Mouse (Mus musculus) kidney, postnatal 14 days (tissue): ENCODE results near the gene Ptpn14.
"Not testable (repeated sequence)": the region's sequence is repeated elsewhere in the genome, so short reads cannot be mapped to it uniquely, and the experiment has no call there.

Experiments
- DNase-seq: peaks from one replicate; pipeline ENCODE4 v3.0.0; 2022; ENCODE audit warnings: mixed read lengths

Ptpn14 gene

DNA sequence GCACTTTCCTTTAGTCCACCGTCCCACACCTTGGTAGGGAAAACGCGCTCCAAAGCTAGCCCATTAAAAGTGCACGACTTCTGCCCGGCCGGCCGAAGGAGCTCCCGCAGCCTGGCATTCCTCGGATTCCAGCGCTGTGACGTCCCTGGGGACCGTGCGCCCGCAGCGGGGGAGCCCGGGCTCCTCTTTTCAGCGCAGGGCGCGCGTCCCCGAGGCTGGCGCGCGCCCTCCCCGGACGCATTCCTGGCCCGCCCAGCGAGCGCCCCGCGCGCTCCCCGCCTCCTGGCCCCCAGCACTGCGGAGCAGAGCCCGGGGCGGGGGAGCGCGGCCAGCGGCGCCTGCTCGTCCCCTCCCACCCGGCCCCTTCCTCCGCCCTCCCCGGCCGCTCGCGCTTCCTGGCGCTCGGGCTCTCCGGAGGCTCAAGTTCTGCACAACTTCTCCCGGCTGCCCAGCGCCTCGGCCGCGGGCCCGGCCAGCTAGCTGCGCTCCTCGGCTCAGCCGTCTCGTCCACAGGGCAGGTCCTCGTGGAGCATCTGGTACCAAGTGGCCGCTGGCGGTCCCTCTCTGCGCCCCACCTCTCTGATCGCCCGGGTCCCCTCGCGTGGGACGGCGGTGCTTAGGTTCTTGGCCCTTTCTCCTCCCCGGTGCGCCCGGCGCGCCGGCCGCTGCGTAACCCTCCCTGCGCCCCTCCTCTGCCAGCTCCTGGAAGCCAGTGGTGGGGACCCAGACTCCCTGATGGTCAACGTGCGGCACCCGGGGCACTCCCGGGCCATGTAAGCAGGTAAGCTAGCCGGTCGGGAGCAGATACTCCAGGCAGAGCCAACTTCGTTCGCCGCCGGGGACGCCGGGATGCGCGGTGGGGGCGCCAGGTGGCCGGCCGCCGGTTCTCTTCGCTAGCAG lies at the start of gene Ptpn14:
Ptpn14 (plus strand) TSS at position 385 of the 900 bp plus-strand sequence.
- DNase-seq = peak; percentile 96

DNA sequence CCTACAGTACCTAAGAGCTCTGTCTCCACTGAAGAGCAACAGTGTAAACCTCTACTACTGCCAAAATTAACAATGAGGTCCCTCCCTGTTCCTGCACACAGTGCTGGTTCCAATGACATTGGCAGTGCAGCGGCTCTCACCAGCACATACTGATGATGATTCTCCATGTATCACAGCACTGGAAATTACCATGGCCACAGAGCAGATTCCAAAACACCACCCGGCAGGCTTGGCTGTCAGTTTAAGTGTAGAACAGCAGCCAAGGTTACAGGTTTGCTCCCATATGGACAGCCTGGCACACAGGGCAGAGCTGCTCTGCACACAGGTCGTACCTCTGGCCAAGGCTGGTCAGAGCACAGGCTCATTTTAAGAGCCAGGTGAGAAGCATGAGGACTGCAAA lies 48.5 kb upstream of the Ptpn14 start:
- no peak for DNase-seq

DNA sequence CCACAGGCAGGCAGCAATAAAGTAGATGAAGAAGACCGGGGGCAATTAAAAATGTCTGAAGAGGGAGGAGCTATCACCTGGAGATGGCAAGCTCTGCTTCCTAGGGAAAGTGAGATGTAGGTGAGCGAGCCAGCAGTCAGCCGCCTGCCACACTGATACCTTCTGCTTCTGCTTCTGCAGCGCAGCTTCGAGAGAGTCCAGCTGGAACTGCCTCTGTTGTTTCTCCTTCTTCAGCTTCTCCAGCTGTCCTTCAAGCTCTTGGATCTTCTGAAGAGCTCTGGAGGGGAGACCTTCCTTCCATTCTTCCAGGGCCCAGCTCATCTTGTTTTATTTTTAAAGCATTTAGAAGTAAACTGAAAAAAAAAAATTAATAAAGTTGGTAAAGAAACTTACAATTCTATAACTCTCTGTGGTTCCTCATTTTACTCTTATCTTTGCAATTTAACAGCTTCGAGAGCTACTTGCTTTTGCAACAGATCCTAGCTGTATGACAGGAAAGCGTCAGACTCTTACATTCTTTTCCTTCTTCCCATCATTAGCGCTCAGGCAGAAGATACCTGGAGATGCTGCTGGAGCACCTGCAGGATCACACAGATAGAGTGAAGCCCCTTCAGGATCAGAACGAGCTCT lies 43.2 kb upstream of the Ptpn14 start:
- no peak for DNase-seq

DNA sequence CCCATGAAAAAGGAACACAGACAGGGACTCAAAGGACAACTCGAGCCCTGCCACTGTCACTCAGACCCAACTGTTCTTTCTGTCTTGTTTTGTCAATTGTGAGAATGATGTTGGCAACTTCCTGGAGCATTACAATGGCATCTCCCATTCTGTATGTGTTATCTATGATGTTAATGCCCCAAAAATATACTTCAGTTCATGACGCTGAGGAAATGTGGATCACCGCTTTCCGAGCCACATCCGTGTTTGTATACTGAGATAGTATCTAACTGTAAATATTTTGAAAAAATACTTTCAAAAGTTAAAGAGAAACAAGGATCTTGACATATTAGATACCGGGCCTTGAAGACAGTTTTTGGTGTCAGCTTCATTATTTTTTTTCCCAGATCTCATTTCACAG lies 42.0 kb upstream of the Ptpn14 start:
- DNase-seq = no peak

DNA sequence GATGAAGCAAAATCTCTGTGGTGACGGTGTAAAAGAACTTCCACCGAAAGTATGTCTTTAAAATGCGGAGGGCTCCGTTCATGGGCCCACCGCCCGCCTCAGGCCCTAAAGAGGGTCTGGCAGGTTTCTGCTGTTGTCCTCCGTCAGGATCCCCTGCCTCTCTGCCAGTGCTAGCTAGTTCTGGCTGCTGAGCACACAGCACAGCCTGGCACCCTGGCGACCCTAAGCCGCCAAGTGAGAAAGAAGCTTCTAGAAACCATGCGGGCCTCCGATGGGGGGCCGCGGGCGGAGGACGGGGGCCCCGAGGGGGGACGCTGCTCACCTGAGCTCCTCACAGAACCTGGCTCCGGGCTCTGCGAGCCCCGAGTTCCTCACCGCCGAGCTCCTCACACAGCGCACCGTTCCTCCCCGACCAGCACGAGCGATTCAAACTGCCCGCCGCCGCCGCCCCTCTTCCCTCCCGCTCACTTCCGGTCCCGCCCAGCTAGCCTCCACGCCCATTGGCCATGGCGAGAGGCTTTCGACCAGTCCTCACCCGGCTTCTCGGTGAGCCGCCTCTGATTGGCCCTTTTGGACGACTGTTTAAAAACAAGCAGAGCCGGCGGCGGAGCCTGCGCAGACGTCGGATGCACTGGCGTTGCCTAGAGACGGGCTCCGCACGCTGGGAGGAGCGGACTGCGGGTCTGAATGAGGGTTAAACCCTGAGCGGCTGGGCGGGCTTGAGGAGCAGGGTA lies 40.2 kb upstream of the Ptpn14 start, which contains the start of gene Cenpf:
Cenpf (minus strand) TSS at position 433 of the 734 bp plus-strand sequence.
- peak; percentile 98 for DNase-seq

DNA sequence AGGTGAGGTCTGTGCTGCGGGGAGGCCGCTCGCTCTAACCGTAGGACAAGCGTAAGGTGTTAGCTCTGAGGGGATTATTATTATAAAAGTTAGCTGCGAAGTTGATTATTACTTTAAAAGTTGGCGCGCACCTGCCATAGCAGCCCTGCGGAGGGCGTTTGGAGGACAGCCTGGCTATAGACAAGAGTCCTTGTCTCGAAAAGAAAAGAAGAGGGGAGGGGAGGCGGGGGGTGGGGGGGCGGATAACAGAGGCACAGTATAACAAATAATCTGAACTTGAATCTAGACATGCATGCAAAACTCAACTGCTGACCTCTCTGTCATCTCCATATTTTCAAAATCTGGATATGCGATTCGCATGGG lies 39.7 kb upstream of the Ptpn14 start:
- no peak for DNase-seq

DNA sequence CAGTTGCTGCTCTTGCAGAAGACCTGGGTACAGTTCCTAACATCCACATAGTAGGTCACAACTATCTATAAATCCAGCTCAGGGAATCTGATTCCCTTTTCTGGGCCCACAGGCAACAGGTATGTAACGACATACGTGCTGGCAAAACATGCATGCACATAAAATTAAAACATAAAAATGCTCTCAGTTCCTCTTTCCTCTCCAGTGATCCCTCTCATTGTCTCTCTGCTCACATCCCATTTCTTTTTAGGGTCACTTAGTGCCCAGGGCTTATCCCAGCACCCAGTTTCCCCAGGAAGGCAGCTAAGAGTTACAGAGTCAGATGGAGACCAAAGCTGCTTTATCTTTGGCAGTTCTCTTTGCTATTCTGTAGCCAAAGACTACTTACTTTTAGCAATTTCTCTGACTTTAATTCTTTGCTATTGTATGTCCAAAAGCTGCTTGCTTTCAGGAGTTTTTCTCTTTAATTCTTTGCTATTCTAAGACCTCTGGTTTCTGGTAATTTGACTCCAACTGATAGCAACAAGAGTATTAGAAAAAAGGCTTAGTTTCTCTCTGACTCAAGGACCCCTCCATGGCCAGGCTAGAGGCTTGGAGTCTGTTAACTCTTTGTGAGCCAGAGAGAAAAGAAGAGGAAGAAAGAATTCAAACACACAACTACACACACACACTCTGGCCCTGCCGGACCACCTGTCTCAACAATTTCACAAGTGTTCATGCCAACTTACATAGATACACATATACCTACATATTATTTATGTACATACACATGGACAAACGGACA lies 38.8 kb upstream of the Ptpn14 start:
- DNase-seq = no peak

DNA sequence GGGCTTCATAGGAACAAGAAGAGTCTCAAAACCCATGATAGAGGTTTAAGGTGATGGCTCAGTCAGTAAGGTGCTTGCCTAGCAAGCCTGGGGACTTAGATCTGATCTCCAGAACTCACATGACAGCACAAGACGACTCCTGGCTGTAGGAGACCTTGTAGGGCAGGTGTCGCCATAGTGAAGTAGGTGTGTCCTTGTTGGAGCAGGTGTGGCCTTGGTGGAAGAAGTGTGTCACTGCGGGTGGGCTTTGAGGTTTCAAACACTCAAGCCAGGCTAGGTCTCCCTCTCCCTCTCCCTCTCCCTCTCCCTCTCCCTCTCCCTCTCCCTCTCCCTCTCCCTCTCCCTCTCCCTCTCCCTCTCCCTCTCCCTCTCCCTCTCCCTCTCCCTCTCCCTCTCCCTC lies 35.6 kb upstream of the Ptpn14 start:
- not testable (repeated sequence) for DNase-seq

DNA sequence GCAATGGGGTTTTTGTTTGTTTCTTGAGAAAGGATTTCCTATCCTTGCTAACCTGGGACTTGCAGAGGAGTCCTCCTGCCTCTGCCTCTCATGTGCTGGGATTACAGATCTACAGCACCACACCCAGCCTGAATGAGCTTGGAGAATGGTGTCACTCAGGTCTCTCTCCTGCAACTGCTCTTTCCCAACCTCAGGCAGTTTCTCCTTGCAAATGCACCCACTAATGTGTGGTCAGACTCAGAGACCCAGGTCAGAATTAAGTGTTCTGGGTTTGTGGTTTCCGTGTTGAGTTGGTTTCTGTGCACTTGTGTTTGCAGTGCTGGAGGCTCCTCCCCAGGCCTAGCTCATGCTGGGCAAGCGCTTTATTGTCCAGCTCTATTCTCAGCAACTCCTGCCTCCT lies 33.7 kb upstream of the Ptpn14 start:
- DNase-seq = no peak

DNA sequence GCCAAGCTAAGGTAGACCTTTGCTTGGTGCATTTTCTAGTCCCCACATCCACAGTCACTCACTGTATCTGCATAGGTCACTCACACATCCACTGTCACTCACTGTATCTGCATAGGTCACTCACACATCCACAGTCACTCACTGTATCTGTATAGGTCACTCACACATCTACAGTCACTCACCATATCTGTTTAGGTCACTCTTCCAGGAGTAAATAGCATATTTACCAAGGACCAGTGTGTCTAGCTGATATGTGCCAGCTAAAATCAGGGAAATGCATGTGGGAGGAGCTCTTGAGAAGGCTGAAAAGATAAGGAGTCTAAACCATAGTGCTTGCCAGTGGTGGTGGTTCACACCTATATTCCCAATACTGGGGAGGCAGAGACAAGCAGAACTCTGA lies 32.7 kb upstream of the Ptpn14 start:
- no peak for DNase-seq

DNA sequence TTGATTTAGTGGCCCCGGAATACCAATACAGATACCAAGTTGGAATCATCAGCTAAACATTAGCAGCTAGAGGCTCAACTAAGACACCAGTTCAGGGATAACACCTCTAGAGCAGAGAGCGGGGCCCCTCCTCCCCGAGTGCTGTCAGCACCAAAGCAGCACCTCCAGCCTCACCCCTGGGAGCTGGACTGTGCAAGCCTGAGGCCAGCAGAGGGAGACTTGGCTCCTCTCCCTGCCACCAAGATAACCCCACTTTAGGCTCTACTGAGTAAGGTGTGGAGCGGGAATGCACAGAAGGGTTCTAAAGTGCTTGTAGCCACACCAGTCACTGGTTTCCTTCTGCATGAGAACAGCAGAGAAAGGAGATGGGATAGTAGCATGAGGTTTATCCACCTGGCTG lies 29.7 kb upstream of the Ptpn14 start:
- no peak for DNase-seq

DNA sequence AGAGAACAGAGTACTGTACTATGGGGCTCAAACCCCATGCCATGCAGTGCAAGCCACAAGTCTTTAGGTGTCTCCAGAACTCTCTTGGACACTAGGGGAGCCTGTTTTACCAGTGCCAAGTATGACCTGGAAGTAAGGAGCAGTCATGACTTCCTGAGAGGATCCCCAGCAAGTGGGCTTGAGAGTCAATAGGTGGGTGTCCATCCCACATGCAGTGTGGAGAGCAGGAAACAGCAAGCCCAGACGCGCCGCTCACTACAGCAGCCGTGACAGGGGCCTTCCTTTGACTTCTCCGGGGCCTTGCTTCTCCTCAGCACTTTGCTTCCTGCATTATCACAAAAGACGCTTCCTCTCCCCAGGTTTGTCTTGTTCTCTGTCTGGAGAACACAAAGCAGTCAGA lies 27.9 kb upstream of the Ptpn14 start:
- peak; percentile 21 for DNase-seq

DNA sequence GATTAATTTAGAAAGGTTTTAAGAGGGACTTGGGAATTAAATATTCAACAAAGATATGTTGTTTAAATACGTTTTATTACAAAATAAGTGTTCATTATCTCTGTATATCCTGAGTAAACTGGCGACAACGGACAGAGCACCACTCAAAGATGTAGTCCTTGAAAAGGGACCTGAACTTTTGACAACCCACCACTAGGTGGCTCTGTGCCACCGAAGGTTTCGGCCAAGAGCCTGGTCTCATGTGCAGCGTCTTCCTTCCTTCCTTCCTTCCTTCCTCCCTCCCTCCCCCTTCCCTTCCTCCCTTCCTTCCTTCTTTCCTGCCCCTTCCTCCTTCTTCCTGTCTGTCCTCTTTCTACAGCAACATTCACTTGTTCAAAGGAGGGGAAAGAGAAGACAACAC lies 27.1 kb upstream of the Ptpn14 start:
- peak; percentile 77 for DNase-seq

DNA sequence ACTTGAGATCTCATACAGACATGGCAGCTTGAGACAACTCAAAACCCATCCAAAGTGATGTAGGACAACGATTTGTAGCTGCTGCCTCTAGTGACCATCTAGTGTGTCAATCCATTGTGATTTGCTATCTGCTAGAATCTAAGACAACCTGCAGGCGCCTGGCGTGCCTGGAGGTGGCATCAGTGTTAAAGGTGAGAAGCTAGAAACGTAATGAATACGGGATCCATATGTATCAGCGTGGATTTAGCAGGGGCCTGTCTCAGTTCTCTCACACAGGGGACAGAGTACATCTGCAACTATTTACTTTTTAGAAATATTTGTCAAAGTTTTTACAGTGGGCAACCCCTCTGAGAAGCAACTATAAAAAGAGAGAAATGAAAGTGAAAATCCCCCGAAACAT lies 24.9 kb upstream of the Ptpn14 start:
- peak; percentile 34 for DNase-seq

DNA sequence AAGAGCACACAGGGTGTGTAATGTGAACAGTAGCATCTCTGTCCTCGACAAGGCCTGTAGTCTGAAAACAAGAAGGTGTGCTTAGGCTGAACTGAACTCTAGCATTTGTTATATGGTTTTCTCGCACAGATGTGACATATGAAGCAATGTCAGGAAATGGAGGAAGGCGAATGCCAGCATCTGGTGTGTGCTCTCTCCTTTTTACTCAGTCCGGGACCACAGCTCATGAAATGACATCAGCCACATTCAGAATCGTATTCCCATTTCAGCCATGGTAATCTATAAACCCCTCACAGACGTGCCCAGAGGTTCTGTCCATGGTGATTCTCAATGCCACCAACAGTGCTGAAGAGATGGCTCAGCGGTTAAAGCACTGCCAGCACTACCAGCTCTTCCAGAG lies 24.5 kb upstream of the Ptpn14 start:
- DNase-seq = no peak

DNA sequence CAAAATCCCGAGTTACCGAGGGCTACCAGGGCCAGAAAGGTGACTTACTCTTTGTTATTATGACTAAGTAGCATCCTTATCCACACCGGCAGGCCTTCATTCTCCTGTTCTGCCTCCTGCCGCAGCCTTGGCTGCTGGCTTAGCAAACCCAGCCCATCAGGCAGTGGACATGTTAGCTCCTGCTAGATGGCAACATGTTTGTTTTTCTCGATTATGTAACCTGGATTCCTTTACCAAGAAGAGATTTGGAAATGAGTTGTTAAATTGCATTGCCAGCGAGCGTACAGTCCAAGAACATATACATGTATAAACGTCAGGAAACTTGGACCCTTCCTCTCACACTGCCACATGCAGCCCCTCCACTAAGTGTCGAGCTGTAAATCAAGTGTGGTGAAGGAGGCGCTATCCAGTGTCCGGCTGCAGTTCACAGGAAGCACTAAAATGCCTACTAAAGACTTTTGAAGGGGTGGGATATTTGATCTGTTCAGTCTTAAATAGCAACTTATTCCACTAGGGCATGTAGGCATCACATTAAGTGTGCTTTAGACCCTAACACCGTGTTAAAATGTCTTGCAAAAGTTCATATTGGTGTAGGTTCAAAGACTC lies 21.9 kb upstream of the Ptpn14 start:
- DNase-seq = no peak

DNA sequence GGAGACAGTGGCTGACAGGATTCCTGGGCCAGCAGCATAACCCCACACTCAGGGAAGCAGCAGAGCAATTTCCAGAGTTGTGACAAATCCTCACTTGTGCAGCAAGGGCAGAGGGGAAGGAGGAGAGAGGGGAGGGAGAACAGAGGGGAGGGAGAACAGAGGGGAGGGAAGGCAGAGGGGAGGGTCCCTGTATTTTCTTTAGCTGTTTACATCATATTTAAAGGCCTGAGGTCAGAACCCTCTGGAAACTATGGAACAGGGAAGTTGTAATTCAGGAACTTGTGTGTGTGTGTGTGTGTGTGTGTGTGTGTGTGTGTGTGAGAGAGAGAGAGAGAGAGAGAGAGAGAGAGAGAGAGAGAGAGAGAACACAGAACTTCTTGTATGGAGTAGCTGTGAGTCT lies 21.1 kb upstream of the Ptpn14 start:
- no peak for DNase-seq

DNA sequence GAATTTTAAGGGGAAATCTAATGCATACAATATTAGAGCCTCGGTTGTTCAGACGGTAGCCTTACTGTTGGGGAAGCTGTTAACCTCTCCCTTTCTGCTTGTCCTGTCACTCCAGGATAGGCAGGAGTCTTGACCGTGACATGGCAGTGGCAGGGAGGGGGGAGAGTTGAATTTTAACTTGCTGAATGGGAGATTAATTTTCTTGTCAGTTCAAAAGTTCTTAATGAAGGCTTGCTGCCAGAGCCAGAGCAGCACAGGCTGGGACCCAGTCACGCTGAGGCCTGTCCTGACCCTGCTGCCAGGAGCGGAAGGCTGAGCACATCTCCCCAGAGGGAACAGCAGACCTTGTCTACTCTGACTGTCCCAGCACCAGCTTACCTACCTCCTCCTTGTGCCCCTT lies 20.6 kb upstream of the Ptpn14 start:
- DNase-seq = peak; percentile 77

DNA sequence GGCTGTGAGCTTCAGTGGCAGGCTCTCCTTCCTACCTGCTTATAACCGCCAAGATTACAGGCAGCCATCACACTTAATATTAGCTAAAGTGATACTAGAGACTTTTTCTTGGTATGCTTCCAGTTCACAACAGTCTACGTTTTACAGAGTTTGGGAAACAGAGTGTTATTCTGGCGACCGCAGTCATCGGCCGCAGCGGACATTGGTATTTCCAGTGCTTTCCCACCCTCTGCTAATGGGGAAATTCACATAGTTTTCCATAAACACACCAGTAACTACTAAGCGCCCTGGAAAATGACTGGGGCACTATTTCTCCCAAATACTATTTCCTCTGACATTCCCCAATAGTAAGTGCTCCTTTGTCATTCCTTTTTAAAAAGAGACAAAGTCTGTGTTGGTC lies 19.1 kb upstream of the Ptpn14 start:
- DNase-seq = no peak

DNA sequence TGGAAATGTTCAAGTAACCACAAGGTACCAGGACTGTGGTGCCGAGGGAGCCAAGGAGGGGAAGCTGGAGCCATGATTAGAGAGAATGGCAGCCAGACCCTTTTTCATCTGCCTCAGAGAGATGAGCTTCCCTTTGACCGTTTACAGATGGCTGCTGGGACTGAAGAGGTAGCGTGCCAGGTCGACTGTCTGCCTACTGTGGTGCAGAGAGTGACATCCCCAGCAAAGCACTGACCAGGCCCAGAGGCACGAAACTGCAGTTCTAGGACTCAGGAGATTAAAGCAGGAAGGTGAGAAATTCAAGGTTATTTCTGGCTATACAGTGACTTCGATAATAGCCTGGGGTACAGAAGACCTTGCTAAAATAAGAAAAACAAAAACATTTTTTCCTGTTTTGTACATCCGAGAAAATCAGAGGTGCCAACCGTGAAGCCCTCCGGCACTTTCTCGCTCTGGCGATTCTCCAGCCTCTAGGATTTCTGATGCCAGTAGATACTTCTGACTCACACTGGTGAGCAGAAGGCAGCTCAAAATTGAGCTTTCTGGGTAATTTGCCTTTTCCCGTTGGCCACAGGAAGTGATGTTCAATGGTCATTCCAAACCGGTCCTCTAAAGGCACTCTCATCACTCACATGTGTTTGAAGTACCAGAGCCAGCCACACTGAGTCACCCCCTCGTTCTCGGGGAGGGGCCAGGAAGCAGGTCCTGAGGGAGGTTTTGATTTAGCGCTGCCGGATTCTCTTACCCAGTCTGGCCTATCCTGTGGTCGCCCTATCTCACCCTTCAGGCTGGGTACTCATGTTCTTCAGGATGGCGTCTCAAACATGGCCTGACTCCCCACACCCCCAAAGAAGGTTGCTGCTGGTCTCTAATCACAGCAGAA lies 11.9 kb upstream of the Ptpn14 start:
- peak; percentile 44 for DNase-seq

DNA sequence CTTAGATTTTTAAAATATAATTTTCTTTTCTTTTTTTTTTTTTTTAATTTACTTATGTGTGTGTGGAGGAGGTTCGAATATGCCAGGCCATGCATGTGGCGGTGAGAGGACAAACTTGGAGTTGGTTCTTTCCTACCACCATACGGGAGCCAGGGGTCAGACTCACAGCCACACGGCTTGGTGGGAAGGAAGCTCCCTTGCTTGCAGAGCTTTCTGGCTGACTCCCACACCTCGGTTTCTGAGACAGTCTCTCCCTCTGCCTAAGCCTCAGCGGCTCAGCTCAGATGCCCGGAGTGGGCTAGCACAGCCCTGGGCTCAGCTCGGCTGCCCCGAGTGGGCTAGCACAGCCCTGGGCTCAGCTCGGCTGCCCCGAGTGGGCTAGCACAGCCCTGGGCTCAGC lies 10.5 kb upstream of the Ptpn14 start:
- no peak for DNase-seq
